Mouse (Mus musculus) midbrain, embryonic 11.5 days (tissue): ENCODE data around the gene Ostm1. TPM values are rescaled to one million over a fixed set of nuclear protein-coding genes. Genes with fewer than 3 reads are reported as not detected.

Experiments
- ATAC-seq: fragments of 200-750 bp; cut with Nextera tagmentation; 2 replicates; pipeline ENCODE4 v1.8.0; 2017; ENCODE audit warnings: moderate TSS enrichment, moderate library complexity; ENCODE audit not compliant: low FRiP score
- DNase-seq: peaks from one replicate; pipeline ENCODE4 v3.0.0; 2015; ENCODE audit warnings: low spot score; ENCODE audit errors: missing footprints
- H3K27ac ChIP-seq: fragments of 300-500 bp; sonication (generic); 2 replicates; pipeline ENCODE4 v1.5.1; 2014; ENCODE audit warnings: low read depth, low read length
- H3K27me3 ChIP-seq: fragments of 300-500 bp; sonication (generic); 2 replicates; pipeline ENCODE4 v1.6.1; 2014; ENCODE audit warnings: mild to moderate bottlenecking, low read length, moderate library complexity, mixed read lengths; ENCODE audit not compliant: control insufficient read depth, insufficient read depth
- H3K36me3 ChIP-seq: fragments of 300-500 bp; sonication (generic); 2 replicates; pipeline ENCODE4 v1.6.1; 2014; ENCODE audit warnings: mild to moderate bottlenecking, low read length, moderate library complexity, mixed read lengths; ENCODE audit not compliant: control insufficient read depth, insufficient read depth
- H3K4me1 ChIP-seq: fragments of 300-500 bp; sonication (generic); 2 replicates; pipeline ENCODE4 v1.6.1; 2014; ENCODE audit warnings: low read length; ENCODE audit not compliant: control insufficient read depth, insufficient read depth
- H3K4me2 ChIP-seq: fragments of 300-500 bp; sonication (generic); 2 replicates; pipeline ENCODE4 v1.6.1; 2014; ENCODE audit warnings: mild to moderate bottlenecking, moderate library complexity
- H3K4me3 ChIP-seq: fragments of 300-500 bp; sonication (generic); 2 replicates; pipeline ENCODE4 v1.5.1; 2014; ENCODE audit warnings: low read depth, low read length
- H3K9ac ChIP-seq: fragments of 300-500 bp; sonication (generic); 2 replicates; pipeline ENCODE4 v1.6.1; 2014; ENCODE audit warnings: low read length
- H3K9me3 ChIP-seq: fragments of 300-500 bp; sonication (generic); 2 replicates; pipeline ENCODE4 v1.6.1; 2016; ENCODE audit warnings: low read length; ENCODE audit not compliant: control insufficient read depth
- WGBS: fragments of 180-500 bp; shearing (Covaris S2); extraction: QIAGEN DNeasy Blood & Tissue Kit; methylation state at CpG from one replicate; pipeline ENCODE4 v1.1.7; 2014; 5-methylcytosine and 5-hydroxymethylcytosine counted together
- polyA plus RNA-seq: library from polyadenylated mRNA; unstranded; fragments of >200 nt; fragmentation: Nextera tagmentation; extraction: Ambion mirVana; gene quantifications from 2 replicates; pipeline ENCODE4 v1.2.1, GENCODE M21; 2014

Gene Ostm1
- polyA plus RNA-seq, 1 experiment from 2014 or later, result 28.5 TPM

GRCm38 (mm10) chr10:42613075-42613474 lies 29.5 kb downstream of the Ostm1 start:
- H3K27ac ChIP-seq, result no peak overlapping the region; the same call in 1 of the 2 replicates
- no peaks in the 10 kb centered on the region for H3K9me3 ChIP-seq
- DNase-seq (peak; percentile 94), ATAC-seq (no peak)
- peaks cover 33% of the 10 kb centered on the region for H3K27me3 ChIP-seq
- H3K36me3 ChIP-seq, result no peaks in the 10 kb centered on the region
- peak overlapping the region; percentile 59 for H3K4me2 ChIP-seq
- 6% methylated on average over 12 of the region's 12 CpGs for WGBS
- peaks cover 16% of the 10 kb centered on the region for H3K4me1 ChIP-seq
- H3K9ac ChIP-seq, result peak overlapping the region; percentile 15; the same call in 1 of the 2 replicates
- no peak overlapping the region for H3K4me3 ChIP-seq

- 1% methylated on average over 39 of the region's 40 CpGs for WGBS
- no peaks in the 10 kb centered on the region for H3K9me3 ChIP-seq
- H3K27ac ChIP-seq, result no peak overlapping the region
- H3K27me3 ChIP-seq, result peaks cover 33% of the 10 kb centered on the region
- DNase-seq (peak; percentile 96), ATAC-seq (peak; percentile 90)
- peak overlapping the region; percentile 60 for H3K9ac ChIP-seq
- no peaks in the 10 kb centered on the region for H3K36me3 ChIP-seq
- peak overlapping the region; percentile 31 for H3K4me3 ChIP-seq
- peak overlapping the region; percentile 59 for H3K4me2 ChIP-seq
- H3K4me1 ChIP-seq, result peaks cover 22% of the 10 kb centered on the region
Measured at GRCm38 (mm10) chr10:42613639-42614381, 30.2 kb downstream of the Ostm1 start.

GRCm38 (mm10) chr10:42614766-42615165 lies 31.1 kb downstream of the Ostm1 start:
- 11% methylated on average over 9 of the region's 9 CpGs for WGBS
- Histone ChIP-seq H3K36me3 (no peaks in the 10 kb centered on the region), H3K4me2 (no peak overlapping the region), H3K27me3 (peaks cover 33% of the 10 kb centered on the region), H3K9me3 (no peaks in the 10 kb centered on the region), H3K27ac (no peak overlapping the region), H3K4me3 (no peak overlapping the region), H3K9ac (no peak overlapping the region), H3K4me1 (peaks cover 25% of the 10 kb centered on the region)
- ATAC-seq, result no peak
- peak; percentile 92 for DNase-seq

DNA sequence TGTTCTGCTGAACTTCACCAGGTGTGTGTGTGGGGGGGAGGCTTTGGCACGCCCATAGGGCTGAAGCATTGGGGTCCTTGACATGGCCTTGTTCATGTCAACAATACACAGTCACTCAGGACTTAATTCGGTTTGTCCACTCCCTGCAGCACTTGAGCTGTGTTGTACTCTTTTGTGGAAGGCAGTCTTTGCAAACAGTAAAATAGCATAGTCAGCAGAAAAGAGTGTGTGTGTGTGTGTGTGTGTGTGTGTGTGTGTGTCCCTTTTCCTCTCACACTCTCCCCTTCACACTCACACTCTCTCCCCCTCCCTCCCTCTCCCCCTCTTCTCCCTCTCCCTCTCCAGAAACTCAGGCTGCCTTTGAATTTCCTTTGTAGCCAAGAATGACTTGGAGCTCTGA lies 34.7 kb downstream of the Ostm1 start:
- no peak for ATAC-seq
- Histone ChIP-seq H3K9ac (no peak overlapping the region), H3K4me1 (peaks cover 20% of the 10 kb centered on the region), H3K4me3 (no peak overlapping the region), H3K27me3 (peaks cover 29% of the 10 kb centered on the region), H3K9me3 (no peaks in the 10 kb centered on the region), H3K27ac (no peak overlapping the region), H3K36me3 (no peaks in the 10 kb centered on the region), H3K4me2 (no peak overlapping the region)
- 49% methylated on average over 2 of the region's 2 CpGs for WGBS
- no peak for DNase-seq

DNA sequence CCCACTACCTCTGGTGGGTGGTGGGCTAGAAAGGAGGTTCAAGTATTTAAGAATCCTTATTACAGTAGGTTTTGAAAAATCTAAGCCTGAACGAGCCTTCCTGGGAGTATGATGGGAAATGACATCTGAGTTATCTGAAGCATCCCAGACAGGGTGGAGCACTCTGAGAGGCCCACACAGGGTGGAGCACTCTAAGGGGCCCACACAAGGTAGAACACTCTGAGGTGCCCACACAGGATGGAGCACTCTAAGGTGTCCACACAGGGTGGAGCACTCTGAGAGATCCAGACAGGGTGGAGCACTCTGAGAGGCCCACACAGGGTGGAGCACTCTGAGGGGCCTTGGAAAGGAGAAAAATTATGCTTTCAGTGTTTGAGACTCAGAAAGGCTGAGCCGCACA lies 42.3 kb downstream of the Ostm1 start:
- no peak overlapping the region for H3K4me3 ChIP-seq
- 81% methylated on average over 2 of the region's 2 CpGs for WGBS
- ATAC-seq, result no peak
- no peak overlapping the region for H3K4me2 ChIP-seq
- peaks cover 8% of the 10 kb centered on the region for H3K4me1 ChIP-seq
- no peak overlapping the region for H3K9ac ChIP-seq
- H3K36me3 ChIP-seq, result no peaks in the 10 kb centered on the region
- H3K27ac ChIP-seq, result no peak overlapping the region
- H3K9me3 ChIP-seq, result no peaks in the 10 kb centered on the region
- H3K27me3 ChIP-seq, result peaks cover 34% of the 10 kb centered on the region
- no peak for DNase-seq

- WGBS, result under 1% methylated on average over 19 of the region's 19 CpGs
- Histone ChIP-seq H3K9ac (peak overlapping the region; percentile 11; the same call in 1 of the 2 replicates), H3K4me3 (no peak overlapping the region), H3K27me3 (peaks cover 52% of the 10 kb centered on the region), H3K4me2 (peak overlapping the region; percentile 47; the same call in 1 of the 2 replicates), H3K4me1 (peaks cover 48% of the 10 kb centered on the region), H3K36me3 (no peaks in the 10 kb centered on the region), H3K9me3 (no peaks in the 10 kb centered on the region), H3K27ac (peak overlapping the region; percentile 64; the same call in 1 of the 2 replicates)
- peak; percentile 38 for ATAC-seq
- peak; percentile 95 for DNase-seq
Measured at GRCm38 (mm10) chr10:42630596-42631355, 47.2 kb downstream of the Ostm1 start.

DNA sequence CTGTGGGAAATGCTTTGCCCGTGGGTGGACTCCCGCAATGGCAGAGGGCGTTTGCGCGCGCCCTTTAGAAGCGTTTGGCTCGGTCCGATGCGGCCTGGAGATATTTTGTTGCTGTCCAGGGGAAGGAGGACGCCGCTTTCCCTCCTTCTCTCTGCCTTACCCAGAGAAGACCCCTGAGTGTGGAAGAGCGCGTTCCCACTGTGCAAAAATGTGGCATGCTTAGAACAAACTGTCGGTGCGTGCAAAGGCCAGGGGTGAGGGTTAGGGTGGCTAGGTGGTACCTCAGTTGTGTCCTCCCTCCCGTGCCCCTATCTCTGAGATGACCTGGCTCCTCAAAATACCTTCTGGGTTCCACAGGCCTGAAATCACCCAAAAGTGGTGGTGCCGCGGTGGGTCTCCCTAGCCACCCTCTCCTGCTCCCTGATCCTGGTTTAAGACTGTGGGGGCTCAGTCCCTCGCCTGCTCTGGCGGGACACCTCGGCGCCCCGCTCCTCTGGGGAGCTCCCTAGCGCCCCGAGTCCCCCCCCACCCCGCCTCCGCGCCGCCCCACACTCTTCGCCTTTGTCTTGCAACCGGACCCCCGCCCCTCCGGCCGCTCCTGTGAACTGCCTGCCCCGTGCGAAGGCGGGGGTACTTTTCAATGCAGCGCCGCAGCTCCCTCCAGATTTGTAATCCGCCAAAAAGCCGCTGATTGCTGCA lies 48.3 kb downstream of the Ostm1 start:
- Histone ChIP-seq H3K4me2 (peak overlapping the region; percentile 47), H3K27ac (peak overlapping the region; percentile 64; the same call in 1 of the 2 replicates), H3K4me1 (peaks cover 54% of the 10 kb centered on the region), H3K27me3 (peaks cover 59% of the 10 kb centered on the region), H3K9ac (peak overlapping the region; percentile 50; the same call in 1 of the 2 replicates), H3K36me3 (no peaks in the 10 kb centered on the region), H3K9me3 (no peaks in the 10 kb centered on the region), H3K4me3 (peak overlapping the region; percentile 13; the same call in 1 of the 2 replicates)
- WGBS, result under 1% methylated on average over 39 of the region's 42 CpGs
- ATAC-seq (peak; percentile 61), DNase-seq (peak; percentile 96)

DNA sequence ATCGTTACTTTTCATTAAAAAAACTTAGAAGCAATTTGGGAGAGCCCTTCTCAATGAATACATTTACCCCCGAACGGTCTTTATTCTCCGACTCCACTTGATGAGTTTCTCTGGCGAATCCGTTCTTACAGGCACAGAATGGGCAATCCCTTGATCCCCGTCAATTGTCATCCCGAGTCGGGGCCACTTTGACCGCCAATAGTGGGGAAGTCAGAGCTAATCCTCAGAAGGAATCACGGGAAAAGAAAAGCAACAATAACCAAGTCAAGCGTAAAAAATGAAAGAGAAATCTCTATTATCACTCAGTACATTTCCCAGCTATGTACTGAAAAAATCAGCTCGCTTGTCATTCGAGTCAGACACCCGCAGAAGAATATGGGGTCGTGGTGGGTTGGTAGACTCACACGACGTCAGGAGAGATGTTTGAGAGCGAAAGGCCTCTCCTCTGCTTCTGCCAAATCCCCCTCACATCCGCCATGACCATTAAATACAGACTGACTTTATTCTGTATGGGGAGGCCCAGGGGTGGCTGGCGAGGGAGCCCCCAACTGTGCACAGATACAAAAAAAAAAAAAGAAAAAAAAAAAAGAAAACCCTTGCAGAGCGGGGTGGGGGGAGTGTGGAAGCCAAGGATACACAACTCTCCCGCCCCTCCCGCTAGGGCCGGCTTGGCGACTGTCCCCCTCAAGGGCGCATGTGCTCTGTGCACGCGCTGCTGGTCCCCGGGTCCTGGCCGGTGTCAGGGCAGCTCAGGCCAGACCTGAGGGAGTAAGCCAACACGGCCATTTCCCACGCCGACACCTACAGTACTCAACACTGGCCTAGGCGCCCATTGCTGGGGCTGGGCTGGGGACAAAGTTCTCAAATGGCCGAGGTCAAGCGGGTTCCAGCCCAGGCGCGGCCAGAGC lies 49.1 kb downstream of the Ostm1 start:
- DNase-seq, result peak; percentile 97
- Histone ChIP-seq H3K27ac (peak overlapping the region; percentile 41; the same call in 1 of the 2 replicates), H3K36me3 (no peaks in the 10 kb centered on the region), H3K9ac (peak overlapping the region; percentile 26; the same call in 1 of the 2 replicates), H3K4me1 (peaks cover 54% of the 10 kb centered on the region), H3K4me3 (peak overlapping the region; percentile 19; the same call in 1 of the 2 replicates), H3K27me3 (peaks cover 65% of the 10 kb centered on the region), H3K9me3 (no peaks in the 10 kb centered on the region), H3K4me2 (peak overlapping the region; percentile 47)
- under 1% methylated on average over 38 of the region's 39 CpGs for WGBS
- peak; percentile 66 for ATAC-seq
